Mouse (Mus musculus) kidney, adult 18-20 months (tissue): ENCODE results near the gene Zw10.
A peak's percentile ranks its signal among the peaks of the same experiment; 100 is the strongest.

Experiments
- DNase-seq: peaks from one replicate; pipeline ENCODE4 v3.0.0; 2021

The Zw10 gene

GRCm38 (mm10) chr9:49055333-49056205 is at the start of gene Zw10:
Gene Zw10 (plus strand): TSS chr9:49055613.
- DNase-seq, result peak; percentile 93

- DNase-seq, result no peak
Observed at GRCm38 (mm10) chr9:49015824-49016223, 39.6 kb upstream of the Zw10 start.

DNA sequence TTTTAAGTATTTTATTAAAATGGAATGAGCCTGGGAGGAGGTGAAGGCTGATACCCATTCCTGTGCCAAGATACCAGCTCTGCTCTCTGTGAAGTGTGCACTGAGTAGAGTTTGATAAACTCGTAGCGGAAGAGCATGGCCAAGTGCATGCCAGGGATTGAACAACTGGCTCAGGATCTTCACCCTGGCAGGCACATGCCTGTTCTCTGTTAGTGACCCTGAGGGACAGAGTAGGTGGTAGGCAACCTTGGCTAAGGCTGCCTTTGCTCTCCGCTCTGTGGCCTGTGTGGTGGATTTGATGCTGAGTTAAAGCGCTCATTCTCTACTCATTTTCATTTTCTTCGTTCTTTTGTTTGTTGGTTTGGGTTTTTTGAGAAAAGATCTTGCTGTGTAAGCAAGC is 34.1 kb upstream of the Zw10 start:
- no peak for DNase-seq

DNA sequence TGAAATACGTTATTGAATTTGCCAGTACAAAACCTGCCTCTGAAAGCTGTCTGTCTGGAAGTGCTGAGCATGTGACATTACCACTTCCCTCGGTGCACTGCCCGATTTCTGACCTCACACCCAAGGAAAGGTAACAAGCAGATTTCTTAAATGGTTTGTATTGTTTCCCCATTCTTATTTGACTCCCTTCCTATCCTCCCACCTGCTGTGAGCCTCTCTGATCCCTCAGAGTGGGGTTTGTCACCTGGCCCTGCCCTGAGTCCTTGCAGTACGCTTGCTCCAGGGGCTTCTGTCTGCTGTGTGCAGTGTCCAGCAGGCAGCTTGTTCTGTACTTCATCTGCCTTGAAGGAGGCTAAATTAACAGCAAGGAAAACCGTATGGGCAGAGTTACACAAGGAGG is 31.5 kb upstream of the Zw10 start:
- no peak for DNase-seq

- no peak for DNase-seq
Observed at GRCm38 (mm10) chr9:49024529-49024928, 30.9 kb upstream of the Zw10 start.

DNA sequence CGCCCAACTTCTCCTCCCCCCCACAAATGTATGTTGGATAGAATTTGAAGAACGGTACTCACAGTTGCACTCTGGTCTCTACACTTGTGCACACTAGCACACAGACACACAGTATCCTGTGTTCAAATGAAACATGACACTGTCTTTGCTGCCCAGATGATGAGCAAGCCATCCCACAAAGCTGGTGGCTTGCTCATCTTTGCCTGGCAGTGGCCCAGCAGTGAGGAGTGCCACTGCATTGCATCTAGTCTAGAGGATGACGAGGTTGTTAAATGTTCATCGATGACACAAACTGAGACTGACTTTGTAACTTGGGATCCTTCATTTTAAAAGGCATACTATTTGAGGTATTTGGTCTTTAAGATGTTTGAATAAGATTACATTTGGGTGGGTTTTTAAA is 20.6 kb upstream of the Zw10 start:
- DNase-seq, result no peak

- no peak for DNase-seq
Observed at GRCm38 (mm10) chr9:49050901-49051300, 4.5 kb upstream of the Zw10 start.

GRCm38 (mm10) chr9:49051349-49051748 is 4.1 kb upstream of the Zw10 start:
- peak; percentile 62 for DNase-seq

- no peak for DNase-seq
Observed at GRCm38 (mm10) chr9:49054028-49054427, 1.4 kb upstream of the Zw10 start.

DNA sequence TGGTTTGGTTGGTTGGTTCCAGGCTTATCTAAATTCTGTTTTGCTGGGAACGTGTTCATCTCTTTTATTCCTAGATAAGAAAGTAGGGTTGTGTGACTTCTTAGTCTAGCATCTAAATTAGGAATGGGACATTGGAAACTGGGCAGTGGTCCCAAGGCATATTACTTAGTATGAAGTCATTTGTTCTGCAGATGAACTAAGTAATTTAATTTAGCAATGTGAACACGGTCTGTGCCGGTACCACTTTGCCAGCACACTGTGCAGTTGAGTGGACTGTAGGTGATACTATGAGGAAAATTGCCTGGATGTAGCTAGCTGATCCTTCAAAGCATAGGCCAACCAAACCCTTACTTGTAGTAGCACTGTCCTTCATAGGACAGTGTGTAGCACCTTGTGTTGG is 21.4 kb downstream of the Zw10 start:
- no peak for DNase-seq

- no peak for DNase-seq
Observed at GRCm38 (mm10) chr9:49081107-49081506, 25.7 kb downstream of the Zw10 start, which contains the start of gene Tmprss5. Gene Tmprss5 (plus strand): TSS chr9:49081260.

DNA sequence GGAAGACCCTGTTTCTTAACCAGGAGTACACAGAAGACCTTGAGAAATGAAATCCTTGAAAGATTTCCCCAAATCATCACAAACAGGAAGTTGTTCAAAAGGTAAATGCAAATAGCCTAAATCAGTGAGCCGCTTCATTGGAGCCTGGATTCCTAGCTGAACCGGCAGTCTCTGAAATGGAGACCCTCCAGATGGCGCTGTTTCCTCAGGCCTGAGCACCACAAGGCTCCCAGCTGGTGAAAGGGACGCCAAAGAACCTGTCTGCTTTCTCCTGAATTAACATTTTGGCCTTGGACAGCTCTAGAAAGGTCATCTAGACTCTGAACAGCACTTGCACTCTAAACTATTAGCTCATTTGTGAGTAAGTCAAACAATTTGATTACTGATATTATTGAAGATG is 26.1 kb downstream of the Zw10 start:
- DNase-seq, result peak; percentile 73

DNA sequence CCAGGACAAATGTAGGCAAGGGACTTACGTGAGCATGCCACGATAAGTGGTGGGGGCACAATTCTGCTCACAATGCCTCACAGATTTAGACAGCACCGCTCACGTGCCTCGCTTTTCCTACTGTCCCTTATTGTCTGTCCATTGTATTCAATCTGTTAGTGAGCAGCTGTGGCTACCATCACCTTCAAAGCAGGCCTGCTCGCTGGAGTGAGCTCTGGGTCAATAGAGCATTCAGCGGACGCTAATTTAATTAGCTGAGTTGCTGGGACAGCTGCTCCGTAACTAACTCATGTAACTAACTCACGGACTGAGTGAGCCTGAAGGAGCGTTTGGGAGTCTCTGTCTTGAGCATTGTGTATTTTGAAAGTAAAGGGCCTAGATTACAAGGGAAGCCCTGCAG is 31.9 kb downstream of the Zw10 start:
- DNase-seq, result no peak

- DNase-seq, result no peak
Observed at GRCm38 (mm10) chr9:49098871-49099270, 43.5 kb downstream of the Zw10 start.

DNA sequence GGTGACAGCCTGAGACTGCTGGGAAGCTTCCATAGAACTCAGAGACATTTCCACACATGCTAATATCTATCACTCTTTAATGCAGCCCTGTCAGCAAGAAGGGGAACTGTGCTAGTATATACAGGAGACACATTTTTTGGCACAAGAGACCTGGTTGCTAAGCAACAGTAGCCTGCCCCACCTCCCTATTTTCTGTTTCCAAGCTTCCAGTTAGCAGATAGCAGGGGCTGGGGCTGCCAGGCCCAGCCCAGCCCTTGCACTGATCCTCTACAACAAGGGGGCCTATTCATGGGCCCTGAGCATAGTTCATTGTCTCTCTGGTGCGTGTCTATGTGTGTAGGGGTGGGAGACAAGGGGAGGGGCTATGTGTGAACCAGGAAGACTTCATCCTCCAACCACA is 46.9 kb downstream of the Zw10 start:
- DNase-seq, result no peak

- DNase-seq, result no peak
Observed at GRCm38 (mm10) chr9:49109101-49109500, 53.7 kb downstream of the Zw10 start.

DNA sequence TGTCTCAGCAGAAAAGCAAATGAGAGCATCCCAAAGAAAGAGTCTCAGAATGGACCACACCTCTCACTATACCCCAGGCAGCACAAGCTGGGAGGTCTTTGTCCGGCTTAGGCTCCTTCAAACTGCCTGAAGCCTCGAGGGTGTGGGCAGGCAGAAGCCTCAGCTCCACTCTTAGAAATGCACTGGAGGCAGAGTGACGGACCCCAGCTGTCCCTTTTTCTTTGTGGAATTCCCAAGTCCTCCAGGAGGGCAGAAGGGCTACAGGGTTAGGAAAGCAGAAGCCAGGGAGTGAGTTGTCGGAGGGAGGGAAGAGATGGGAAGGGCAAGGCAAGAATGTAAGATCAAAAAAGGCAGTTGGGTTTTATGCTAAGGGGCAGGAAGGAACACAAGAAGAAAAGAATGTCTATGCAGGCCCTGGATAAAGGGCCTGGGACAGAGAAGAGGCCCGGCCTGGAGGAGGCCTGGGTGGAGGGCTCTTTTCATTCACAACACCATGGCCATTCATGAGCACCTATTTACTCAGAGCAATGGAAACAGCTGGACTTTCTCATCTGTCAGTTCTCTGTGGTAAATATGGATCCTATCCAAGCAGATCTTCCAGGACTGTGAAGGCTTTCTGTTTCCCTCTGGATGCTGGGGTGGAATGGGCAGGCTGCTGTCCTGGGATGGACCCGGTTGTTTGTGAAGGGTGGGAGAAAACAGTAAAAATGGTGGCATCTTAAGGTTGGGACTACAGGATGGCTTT is 55.2 kb downstream of the Zw10 start:
- DNase-seq, result no peak

- no peak for DNase-seq
Observed at GRCm38 (mm10) chr9:49111296-49111695, 55.9 kb downstream of the Zw10 start.

DNA sequence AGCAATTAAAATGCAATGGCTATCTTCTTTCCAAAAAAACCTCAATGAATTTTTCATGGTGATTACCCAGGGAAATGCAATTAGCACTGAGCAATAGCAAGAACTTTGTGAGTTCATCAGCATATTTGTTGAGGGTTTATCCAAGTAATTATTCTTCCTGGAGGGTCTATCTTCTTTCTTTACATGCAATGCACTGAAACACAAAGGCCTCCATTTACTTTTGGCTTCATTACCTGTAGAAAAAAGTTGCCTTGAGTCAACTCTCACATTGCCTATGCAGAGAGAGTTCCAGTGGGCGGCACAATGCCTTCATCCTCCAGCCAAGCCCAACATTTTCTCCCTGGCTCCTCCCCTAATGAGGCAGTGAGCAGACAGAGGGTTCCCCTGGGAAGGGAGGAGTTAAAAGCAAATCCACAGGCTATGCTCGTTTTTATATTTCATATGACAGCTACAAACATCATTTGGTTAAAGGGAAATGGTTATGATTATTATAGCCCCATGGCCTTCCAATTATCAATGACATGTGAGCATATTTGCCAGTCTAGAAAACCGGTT is 62.9 kb downstream of the Zw10 start:
- no peak for DNase-seq

GRCm38 (mm10) chr9:49119759-49120158 is 64.3 kb downstream of the Zw10 start:
- DNase-seq, result no peak

DNA sequence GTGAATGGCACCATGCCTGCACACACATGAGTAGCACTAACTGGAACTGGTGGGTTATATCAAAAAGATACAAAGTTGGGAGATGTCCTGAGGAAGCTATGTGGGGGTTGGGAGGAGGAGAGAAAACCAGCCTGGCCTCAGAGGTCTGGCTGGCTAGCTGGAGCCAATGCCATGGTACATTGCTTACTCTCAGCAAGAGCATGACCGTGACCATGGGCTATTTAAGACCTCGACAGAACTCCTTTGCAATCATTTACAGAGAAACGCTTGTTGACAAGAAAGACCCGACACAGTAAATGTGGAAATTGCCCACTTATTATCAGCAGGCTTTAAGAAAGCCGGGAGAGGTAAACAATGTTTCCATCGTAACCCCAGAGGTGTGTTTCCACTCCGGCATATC is 70.3 kb downstream of the Zw10 start:
- DNase-seq, result no peak
